Mouse (Mus musculus) C2C12 (cell line): ENCODE measurements at regions not wholly inside any gene's neighbourhood (a gene's known extent, or its start where the extent isn't known, plus 50 kb on each side); places are given as distances from the start of the nearest gene placed in this dataset.

Experiments used
- CTCF ChIP-seq: IDR thresholded peaks from one replicate; pipeline ENCODE4 v1.5.1; 2011; ENCODE audit not compliant: control insufficient read depth, insufficient read depth, insufficient read length
- MAX ChIP-seq: IDR thresholded peaks from one replicate; pipeline ENCODE4 v1.6.1; 2011; ENCODE audit warnings: mild to moderate bottlenecking, control low read depth
- USF1 ChIP-seq: IDR thresholded peaks from one replicate; pipeline ENCODE4 v1.6.1; 2011; ENCODE audit warnings: low read depth, mild to moderate bottlenecking, control low read depth, moderate library complexity

- TF ChIP-seq CTCF: no peak
- TF ChIP-seq MAX: no peak
- no peak for TF ChIP-seq USF1
These were observed 86.4 kb upstream of the Klf13 start for GRCm38 (mm10) chr7:64025155-64025554.
